Comparison of ENCODE assay signal across 10 mouse cellular contexts in the genomic region with DNA sequence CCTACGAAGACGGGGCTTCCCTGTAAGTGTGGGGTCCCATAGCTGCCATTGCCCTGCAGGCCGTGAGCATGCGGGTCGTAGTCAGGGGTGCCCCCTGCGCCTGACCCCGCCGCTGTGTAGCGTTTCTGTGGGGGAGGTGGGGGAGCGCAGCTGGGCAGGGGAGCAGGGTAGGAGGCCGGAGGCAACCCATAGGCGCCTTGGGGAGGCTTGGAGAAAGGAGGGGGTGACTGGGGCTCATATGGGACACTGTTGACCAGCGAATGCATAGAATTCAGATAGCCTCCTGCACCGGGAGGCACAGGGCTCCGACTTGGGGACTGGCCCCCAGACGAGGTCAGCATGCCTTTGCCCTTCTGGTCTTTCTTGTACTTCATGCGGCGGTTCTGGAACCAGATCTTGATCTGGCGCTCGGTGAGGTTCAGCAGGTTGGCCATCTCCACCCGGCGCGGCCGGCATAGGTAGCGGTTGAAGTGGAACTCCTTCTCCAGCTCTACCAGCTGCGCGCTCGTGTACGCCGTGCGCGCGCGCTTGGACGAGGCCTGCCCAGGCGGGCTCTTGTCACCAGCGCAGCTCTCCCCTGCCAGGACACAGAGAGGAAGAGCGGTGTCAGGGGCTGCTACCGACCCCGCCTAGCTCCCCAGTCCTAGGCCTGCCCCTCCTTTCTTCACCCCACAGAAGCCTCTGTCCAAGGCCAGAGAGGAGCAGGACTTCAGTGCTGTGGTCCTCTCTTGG. TPM values are rescaled to one million over a fixed set of nuclear protein-coding genes. Genes with fewer than 3 reads are reported as not detected.
DNase-seq lines count a peak whose midpoint lies in the region; ATAC-seq and TF ChIP-seq lines count a peak whose summit lies in the region.
"Had no signal": no experiment of that assay in that cellular context is flagged by ENCODE, and none has a peak within 500 bp of the region (broad histone marks: within the 10 kb centered on the region; RNA-seq: fewer than 3 reads in every experiment).

No protein-coding gene starts in this region.

- no peaks in the 10 kb centered on the region for H3K9me3 ChIP-seq in lung, embryonic 15.5 days
- no peaks in the 10 kb centered on the region for H3K9me3 ChIP-seq in hindbrain, embryonic 12.5 days (replicated peaks)
- no peaks in the 10 kb centered on the region for H3K9me3 ChIP-seq in limb, embryonic 13.5 days
- no peaks in the 10 kb centered on the region for H3K9me3 ChIP-seq in stomach, postnatal 0 days (ENCODE audit: control insufficient read depth, low read length)

- no peak for TF ChIP-seq EP300 in stomach, postnatal 0 days (optimal IDR thresholded peaks at IDR 0.05)

- H3K9ac ChIP-seq in lung, embryonic 15.5 days, result peak overlapping the region; percentile 44
- peak overlapping the region; percentile 97 for H3K9ac ChIP-seq in hindbrain, embryonic 12.5 days
- H3K9ac ChIP-seq in limb, embryonic 13.5 days, result no peak overlapping the region
- H3K9ac ChIP-seq in stomach, postnatal 0 days (ENCODE audit: low read length), result peak overlapping the region; percentile 66

- peaks cover 39% of the 10 kb centered on the region for H3K4me1 ChIP-seq in lung, embryonic 15.5 days
- peaks cover 27% of the 10 kb centered on the region for H3K4me1 ChIP-seq in hindbrain, embryonic 12.5 days
- H3K4me1 ChIP-seq in limb, embryonic 13.5 days, result peaks cover 61% of the 10 kb centered on the region
- peaks cover 4% of the 10 kb centered on the region; the same call in 1 of the 2 replicates for H3K4me1 ChIP-seq in stomach, postnatal 0 days (replicated peaks; ENCODE audit: control insufficient read depth, insufficient read depth)

- TF ChIP-seq CTCF in stomach, postnatal 0 days (IDR thresholded peaks at IDR 0.05; ENCODE audit: low read depth), result no peak

- peak overlapping the region; percentile 29 for H3K4me3 ChIP-seq in lung, embryonic 15.5 days
- H3K4me3 ChIP-seq in hindbrain, embryonic 12.5 days, result peak overlapping the region; percentile 66
- H3K4me3 ChIP-seq in limb, embryonic 13.5 days, result no peak overlapping the region
- peak overlapping the region; percentile 65 for H3K4me3 ChIP-seq in stomach, postnatal 0 days (ENCODE audit: low read depth, low read length)

- peak overlapping the region; percentile 90 for H3K4me2 ChIP-seq in lung, embryonic 15.5 days
- peak overlapping the region; percentile 88 for H3K4me2 ChIP-seq in hindbrain, embryonic 12.5 days (replicated peaks)
- peak overlapping the region; percentile 27; the same call in 1 of the 2 replicates for H3K4me2 ChIP-seq in limb, embryonic 13.5 days (replicated peaks)
- H3K4me2 ChIP-seq in stomach, postnatal 0 days (replicated peaks; ENCODE audit: low read depth), result peak overlapping the region; percentile 62

- ATAC-seq in lung, embryonic 15.5 days (ENCODE audit: borderline replicate concordance, extremely low read depth, low FRiP score, low TSS enrichment), result peak; percentile 37; the same call in 1 of the 2 replicates
- ATAC-seq in hindbrain, embryonic 12.5 days (ENCODE audit: low FRiP score), result 0 out of 2 replicates have a peak, but pooled peaks have one; percentile 5
- no peak for ATAC-seq in limb, embryonic 13.5 days (ENCODE audit: low FRiP score, low read depth)
- ATAC-seq in stomach, postnatal 0 days (ENCODE audit: low FRiP score, low TSS enrichment), result peak; percentile 24

- peaks cover 76% of the 10 kb centered on the region for H3K27me3 ChIP-seq in lung, embryonic 15.5 days
- H3K27me3 ChIP-seq in hindbrain, embryonic 12.5 days, result peaks cover 72% of the 10 kb centered on the region
- H3K27me3 ChIP-seq in limb, embryonic 13.5 days, result peaks cover 71% of the 10 kb centered on the region
- no peaks in the 10 kb centered on the region for H3K27me3 ChIP-seq in stomach, postnatal 0 days (ENCODE audit: control insufficient read depth, insufficient read depth, low read length)

- no peaks in the 10 kb centered on the region for H3K36me3 ChIP-seq in lung, embryonic 15.5 days
- no peaks in the 10 kb centered on the region for H3K36me3 ChIP-seq in hindbrain, embryonic 12.5 days
- H3K36me3 ChIP-seq in limb, embryonic 13.5 days, result peaks cover 18% of the 10 kb centered on the region
- H3K36me3 ChIP-seq in stomach, postnatal 0 days (ENCODE audit: control insufficient read depth, insufficient read depth, low read length), result 0 out of 2 replicates have a peak, but pooled peaks cover 2% of the 10 kb centered on the region

- peak overlapping the region; percentile 95 for H3K27ac ChIP-seq in lung, embryonic 15.5 days
- H3K27ac ChIP-seq in hindbrain, embryonic 12.5 days, result peak overlapping the region; percentile 99
- H3K27ac ChIP-seq in limb, embryonic 13.5 days, result no peak overlapping the region
- H3K27ac ChIP-seq in stomach, postnatal 0 days (replicated peaks), result peak overlapping the region; percentile 97

- WGBS in lung, embryonic 15.5 days, result 4% methylated on average over 40 of the region's 40 CpGs
- WGBS in hindbrain, embryonic 12.5 days, result 1% methylated on average over 40 of the region's 40 CpGs
- 32% methylated on average over 40 of the region's 40 CpGs for WGBS in limb, embryonic 13.5 days
- 23% methylated on average over 40 of the region's 40 CpGs for WGBS in stomach, postnatal 0 days

- DNase-seq in lung, adult 18-20 months, result no peak
- no peak for DNase-seq in stomach, postnatal 0 days (ENCODE audit: low spot score)
- no peak for DNase-seq in right cerebral cortex, postnatal 25 days
- DNase-seq in B cell, adult 2 months, result no peak
- DNase-seq in layer of hippocampus, postnatal 14 days (ENCODE audit: low spot score in 2 of 2), result no peak
- DNase-seq: cerebellum, postnatal 36 days; midbrain, embryonic 14.5 days had no signal

RNA-seq across cellular contexts. Expression of a gene that starts 5.7 kb away (rescaled TPM):
- polyA plus RNA-seq in lung, embryonic 15.5 days (2015; fragmentation: Nextera tagmentation; extraction: Ambion mirVana), result 11.4 and 13.0 TPM in 2 replicates
- 52.2 and 70.1 TPM in 2 replicates for polyA plus RNA-seq in hindbrain, embryonic 12.5 days (2016; fragmentation: Nextera tagmentation; extraction: Ambion mirVana)
- 1.5 and 2.5 TPM in 2 replicates for polyA plus RNA-seq in limb, embryonic 13.5 days (2015; fragmentation: Nextera tagmentation; extraction: Ambion mirVana)
- polyA plus RNA-seq in stomach, postnatal 0 days (2015; fragmentation: Nextera tagmentation; extraction: Ambion mirVana), result 5.1 and 5.3 TPM in 2 replicates
- total RNA-seq in layer of hippocampus, postnatal 14 days (2021), result not detected

RNA-seq across cellular contexts. Expression of a gene that starts 7.0 kb away (rescaled TPM):
- 2.1 and 2.3 TPM in 2 replicates for polyA plus RNA-seq in lung, embryonic 15.5 days (2015; fragmentation: Nextera tagmentation; extraction: Ambion mirVana)
- polyA plus RNA-seq in hindbrain, embryonic 12.5 days (2016; fragmentation: Nextera tagmentation; extraction: Ambion mirVana), result 5.6 and 6.9 TPM in 2 replicates
- polyA plus RNA-seq in limb, embryonic 13.5 days (2015; fragmentation: Nextera tagmentation; extraction: Ambion mirVana), result 0.66 and 0.71 TPM in 2 replicates
- polyA plus RNA-seq in stomach, postnatal 0 days (2015; fragmentation: Nextera tagmentation; extraction: Ambion mirVana), result 0.90 and 0.99 TPM in 2 replicates
- not detected for total RNA-seq in layer of hippocampus, postnatal 14 days (2021)
- polyA plus RNA-seq: midbrain, embryonic 14.5 days had no signal

RNA-seq across cellular contexts. Expression of a gene that starts 12.2 kb away (rescaled TPM):
- 1.3 and 1.4 TPM in 2 replicates for polyA plus RNA-seq in lung, embryonic 15.5 days (2015; fragmentation: Nextera tagmentation; extraction: Ambion mirVana)
- 2.1 and 3.2 TPM in 2 replicates for polyA plus RNA-seq in hindbrain, embryonic 12.5 days (2016; fragmentation: Nextera tagmentation; extraction: Ambion mirVana)
- polyA plus RNA-seq in limb, embryonic 13.5 days (2015; fragmentation: Nextera tagmentation; extraction: Ambion mirVana), result 1.1 and 1.5 TPM in 2 replicates
- polyA plus RNA-seq in stomach, postnatal 0 days (2015; fragmentation: Nextera tagmentation; extraction: Ambion mirVana), result 0.35 and 0.56 TPM in 2 replicates
- total RNA-seq in layer of hippocampus, postnatal 14 days (2021), result not detected

RNA-seq across cellular contexts. Expression of a gene that starts 21.2 kb away (rescaled TPM):
- polyA plus RNA-seq in lung, embryonic 15.5 days (2015; fragmentation: Nextera tagmentation; extraction: Ambion mirVana), result 4.1 and 4.2 TPM in 2 replicates
- polyA plus RNA-seq in hindbrain, embryonic 12.5 days (2016; fragmentation: Nextera tagmentation; extraction: Ambion mirVana), result 6.9 and 12.5 TPM in 2 replicates
- polyA plus RNA-seq in limb, embryonic 13.5 days (2015; fragmentation: Nextera tagmentation; extraction: Ambion mirVana), result 0.52 and 0.96 TPM in 2 replicates
- 2.5 and 2.6 TPM in 2 replicates for polyA plus RNA-seq in stomach, postnatal 0 days (2015; fragmentation: Nextera tagmentation; extraction: Ambion mirVana)
- not detected for total RNA-seq in layer of hippocampus, postnatal 14 days (2021)
- polyA plus RNA-seq: midbrain, embryonic 14.5 days had no signal

RNA-seq across cellular contexts. Expression of a gene that starts 34.1 kb away (rescaled TPM):
- 48.2 and 48.7 TPM in 2 replicates for polyA plus RNA-seq in lung, embryonic 15.5 days (2015; fragmentation: Nextera tagmentation; extraction: Ambion mirVana)
- polyA plus RNA-seq in hindbrain, embryonic 12.5 days (2016; fragmentation: Nextera tagmentation; extraction: Ambion mirVana), result 53.4 and 82.9 TPM in 2 replicates
- polyA plus RNA-seq in limb, embryonic 13.5 days (2015; fragmentation: Nextera tagmentation; extraction: Ambion mirVana), result 4.8 and 5.3 TPM in 2 replicates
- polyA plus RNA-seq in stomach, postnatal 0 days (2015; fragmentation: Nextera tagmentation; extraction: Ambion mirVana), result 8.4 and 8.9 TPM in 2 replicates
- not detected for total RNA-seq in layer of hippocampus, postnatal 14 days (2021)
- polyA plus RNA-seq: midbrain, embryonic 14.5 days had no signal

Comparison
In these comparisons a context has a peak if more than half of its experiments do, and no peak if none do; other contexts are left out.
1. H3K4me2 ChIP-seq: peak in every context shown above with its lines; median percentile 90 in lung, embryonic 15.5 days; 88 in hindbrain, embryonic 12.5 days; 62 in stomach, postnatal 0 days; 27 in limb, embryonic 13.5 days.